Mouse (Mus musculus) lung, embryonic 14.5 days (tissue): ENCODE measurements around the gene Gm20547. TPM values are rescaled to one million over a fixed set of nuclear protein-coding genes. Genes with fewer than 3 reads are reported as not detected.

ENCODE experiments used
- ATAC-seq: fragments of 200-750 bp; cut with Nextera tagmentation; 2 replicates; pipeline ENCODE4 v1.8.0; 2017; ENCODE audit warnings: mild to moderate bottlenecking, moderate TSS enrichment, moderate library complexity; ENCODE audit not compliant: insufficient read depth
- DNase-seq: peaks from one replicate; pipeline ENCODE4 v3.0.0-alpha.2; 2015
- H3K27ac ChIP-seq: fragments of 300-500 bp; sonication (generic); 2 replicates; pipeline ENCODE4 v1.5.1; 2014; ENCODE audit warnings: low read depth, mild to moderate bottlenecking, moderate library complexity
- H3K27me3 ChIP-seq: fragments of 300-500 bp; sonication (generic); 2 replicates; pipeline ENCODE4 v1.6.1; 2014; ENCODE audit warnings: low read length, control low read depth; ENCODE audit not compliant: insufficient read depth
- H3K36me3 ChIP-seq: fragments of 300-500 bp; sonication (generic); 2 replicates; pipeline ENCODE4 v1.6.1; 2014; ENCODE audit warnings: control low read depth; ENCODE audit not compliant: insufficient read depth
- H3K4me1 ChIP-seq: fragments of 300-500 bp; sonication (generic); 2 replicates; pipeline ENCODE4 v1.6.1; 2014; ENCODE audit warnings: antibody characterized with exemption, control low read depth; ENCODE audit not compliant: insufficient read depth
- H3K4me2 ChIP-seq: fragments of 300-500 bp; sonication (generic); 2 replicates; pipeline ENCODE4 v1.6.1; 2014; ENCODE audit warnings: mild to moderate bottlenecking
- H3K4me3 ChIP-seq: fragments of 300-500 bp; sonication (generic); 2 replicates; pipeline ENCODE4 v1.5.1; 2014; ENCODE audit warnings: low read depth, low read length
- H3K9ac ChIP-seq: fragments of 300-500 bp; sonication (generic); 2 replicates; pipeline ENCODE4 v1.6.1; 2014
- H3K9me3 ChIP-seq: fragments of 300-500 bp; sonication (generic); 2 replicates; pipeline ENCODE4 v1.6.1; 2016; ENCODE audit warnings: low read depth, low read length, control low read depth
- CTCF ChIP-seq: IDR thresholded peaks from 2 replicates; pipeline ENCODE4 v1.5.1; 2016; ENCODE audit warnings: antibody characterized with exemption, low read depth
- WGBS: fragments of 180-500 bp; shearing (Covaris S2); extraction: QIAGEN DNeasy Blood & Tissue Kit; methylation state at CpG from one replicate; pipeline ENCODE4 v1.1.7; 2014; 5-methylcytosine and 5-hydroxymethylcytosine counted together
- microRNA-seq: library from miRNA; unstranded; fragments of <30 nt; microRNA quantifications from one replicate; pipeline ENCODE4, GENCODE M21; 2016; ENCODE audit warnings: borderline number of aligned reads
- polyA plus RNA-seq: library from polyadenylated mRNA; unstranded; fragments of >200 nt; fragmentation: Nextera tagmentation; extraction: Ambion mirVana; gene quantifications from 2 replicates; pipeline ENCODE4 v1.2.1, GENCODE M21; 2014

The Gm20547 gene
- polyA plus RNA-seq, 1 experiment from 2014 or later, result not detected

GRCm38 (mm10) chr17:34808599-34809205 is 73.1 kb downstream of the Gm20547 start:
- TF ChIP-seq CTCF, result no peak
- no peak overlapping the region for H3K4me2 ChIP-seq
- H3K4me3 ChIP-seq, result no peak overlapping the region

GRCm38 (mm10) chr17:34807176-34807575 is 74.7 kb downstream of the Gm20547 start:
- no peak for DNase-seq
- Histone ChIP-seq H3K27ac (no peak overlapping the region), H3K4me1 (no peaks in the 10 kb centered on the region)

More at GRCm38 (mm10) chr17:34808599-34809205, 73.1 kb downstream of the Gm20547 start:
- Histone ChIP-seq H3K9ac (no peak overlapping the region), H3K27ac (no peak overlapping the region), H3K27me3 (no peaks in the 10 kb centered on the region), H3K36me3 (no peaks in the 10 kb centered on the region), H3K9me3 (0 out of 2 replicates have a peak, but pooled peaks cover 7% of the 10 kb centered on the region), H3K4me1 (no peaks in the 10 kb centered on the region)
- 77% methylated on average over 6 of the region's 6 CpGs for WGBS
- DNase-seq (no peak), ATAC-seq (no peak)

More at GRCm38 (mm10) chr17:34807176-34807575, 74.7 kb downstream of the Gm20547 start:
- Histone ChIP-seq H3K9me3 (0 out of 2 replicates have a peak, but pooled peaks cover 7% of the 10 kb centered on the region), H3K27me3 (no peaks in the 10 kb centered on the region), H3K4me3 (no peak overlapping the region), H3K4me2 (no peak overlapping the region), H3K9ac (no peak overlapping the region), H3K36me3 (no peaks in the 10 kb centered on the region)
- WGBS, result 62% methylated on average over 3 of the region's 3 CpGs
- no peak for TF ChIP-seq CTCF
- no peak for ATAC-seq

Small RNA genes within 50 kb of the gene (microRNA-seq; reads per million reads assigned to microRNA genes)
- gene Mir6970 (not detected), gene Mir6971 (2.1 reads per million), gene Mir6972 (not detected)

Other genes starting within 250 kb of the Gm20547 start
- gene Fkbpl, start 237.3 kb downstream of the Gm20547 start, polyA plus RNA-seq, result 9.7 and 11.1 TPM in 2 replicates
- gene Atf6b, start 234.9 kb downstream of the Gm20547 start, polyA plus RNA-seq, result 66.5 and 74.8 TPM in 2 replicates
- gene Tnxb, start 211.5 kb downstream of the Gm20547 start, polyA plus RNA-seq, result 0.38 and 0.45 TPM in 2 replicates
- gene C4b, start 138.2 kb downstream of the Gm20547 start, polyA plus RNA-seq, result not detected in 2 replicates
- not detected in 2 replicates for gene Cyp21a1, start 77.5 kb downstream of the Gm20547 start, polyA plus RNA-seq
- 22.2 and 25.0 TPM in 2 replicates for gene Stk19, start 45.1 kb downstream of the Gm20547 start, polyA plus RNA-seq
- 56.0 and 71.5 TPM in 2 replicates for gene Dxo, start 45.0 kb downstream of the Gm20547 start, polyA plus RNA-seq
- gene Skiv2l, start 31.8 kb downstream of the Gm20547 start, polyA plus RNA-seq, result 44.6 and 50.3 TPM in 2 replicates
- gene Nelfe, start 31.7 kb downstream of the Gm20547 start, polyA plus RNA-seq, result 110 and 115 TPM in 2 replicates
- gene Cfb, start 19.5 kb downstream of the Gm20547 start, polyA plus RNA-seq, result 1.8 and 2.5 TPM in 2 replicates
- 0.81 and 1.2 TPM in 2 replicates for gene Zbtb12, start 2.6 kb downstream of the Gm20547 start, polyA plus RNA-seq
- gene C2, start 16.2 kb upstream of the Gm20547 start, polyA plus RNA-seq, result 1.3 and 1.4 TPM in 2 replicates
- gene Ehmt2, start 16.4 kb upstream of the Gm20547 start, polyA plus RNA-seq, result 64.1 and 71.0 TPM in 2 replicates
- gene Slc44a4, start 32.4 kb upstream of the Gm20547 start, polyA plus RNA-seq, result 0.42 and 0.55 TPM in 2 replicates
- gene Neu1, start 49.2 kb upstream of the Gm20547 start, polyA plus RNA-seq, result 10.6 and 11.6 TPM in 2 replicates
- gene Hspa1b, start 77.2 kb upstream of the Gm20547 start, polyA plus RNA-seq, result 0.16 and 0.35 TPM in 2 replicates
- 1.3 TPM in 1 of 2 replicates, not detected in the other for gene Gm20481, start 87.9 kb upstream of the Gm20547 start, polyA plus RNA-seq
- gene Hspa1a, start 90.1 kb upstream of the Gm20547 start, polyA plus RNA-seq, result 2.0 and 2.1 TPM in 2 replicates
- 0.83 and 1.1 TPM in 2 replicates for gene Hspa1l, start 90.7 kb upstream of the Gm20547 start, polyA plus RNA-seq
- gene Lsm2, start 99.8 kb upstream of the Gm20547 start, polyA plus RNA-seq, result 241 and 265 TPM in 2 replicates
- 135 and 161 TPM in 2 replicates for gene Vars, start 118.9 kb upstream of the Gm20547 start, polyA plus RNA-seq
- gene Vwa7, start 134.5 kb upstream of the Gm20547 start, polyA plus RNA-seq, result 0.11 and 0.47 TPM in 2 replicates
- gene Sapcd1, start 146.0 kb upstream of the Gm20547 start, polyA plus RNA-seq, result 16.1 and 17.2 TPM in 2 replicates
- gene Msh5, start 164.7 kb upstream of the Gm20547 start, polyA plus RNA-seq, result 4.2 and 4.6 TPM in 2 replicates
- 67.1 and 73.6 TPM in 2 replicates for gene Clic1, start 167.9 kb upstream of the Gm20547 start, polyA plus RNA-seq
- 319 and 338 TPM in 2 replicates for gene Ddah2, start 177.0 kb upstream of the Gm20547 start, polyA plus RNA-seq
- gene Ly6g6c, start 183.3 kb upstream of the Gm20547 start, polyA plus RNA-seq, result 0.38 TPM in 1 of 2 replicates, not detected in the other
- gene Mpig6b, start 184.1 kb upstream of the Gm20547 start, polyA plus RNA-seq, result 0.95 and 1.4 TPM in 2 replicates
- 0.39 and 0.43 TPM in 2 replicates for gene Ly6g6e, start 194.9 kb upstream of the Gm20547 start, polyA plus RNA-seq
- 2.7 and 4.0 TPM in 2 replicates for gene Ly6g6d, start 196.0 kb upstream of the Gm20547 start, polyA plus RNA-seq
- 0.49 and 0.96 TPM in 2 replicates for gene Ly6g6f, start 203.6 kb upstream of the Gm20547 start, polyA plus RNA-seq
- gene Abhd16a, start 207.2 kb upstream of the Gm20547 start, polyA plus RNA-seq, result 79.7 and 80.9 TPM in 2 replicates
- not detected in 2 replicates for gene Ly6g5c, start 226.2 kb upstream of the Gm20547 start, polyA plus RNA-seq
- gene Ly6g5b, start 233.4 kb upstream of the Gm20547 start, polyA plus RNA-seq, result 1.1 TPM in 2 replicates
- 18.3 and 19.0 TPM in 2 replicates for gene Gpank1, start 239.4 kb upstream of the Gm20547 start, polyA plus RNA-seq
- gene Csnk2b, start 240.0 kb upstream of the Gm20547 start, polyA plus RNA-seq, result 288 and 291 TPM in 2 replicates
- gene D17H6S53E, start 244.3 kb upstream of the Gm20547 start, polyA plus RNA-seq, result 6.8 and 7.6 TPM in 2 replicates